Mouse (Mus musculus): Measurements from ENCODE around the gene Selenoi.

Selenoi gene

GRCm38 (mm10) chr5:30238533-30238932 is 6.2 kb downstream of the Selenoi start:
- DNase-seq = no peak

GRCm38 (mm10) chr5:30240552-30240951 is 8.2 kb downstream of the Selenoi start:
- DNase-seq = no peak

GRCm38 (mm10) chr5:30242410-30242809 is 10.0 kb downstream of the Selenoi start:
- DNase-seq = no peak

GRCm38 (mm10) chr5:30243741-30244140 is 11.4 kb downstream of the Selenoi start:
- DNase-seq = no peak

- DNase-seq = no peak
Measured at GRCm38 (mm10) chr5:30245861-30246416, 13.6 kb downstream of the Selenoi start.

- no peak for DNase-seq
Measured at GRCm38 (mm10) chr5:30247666-30248065, 15.3 kb downstream of the Selenoi start.

GRCm38 (mm10) chr5:30255567-30256354 is 23.4 kb downstream of the Selenoi start:
- no peak for DNase-seq

- peak; percentile 52 for DNase-seq
Measured at GRCm38 (mm10) chr5:30258776-30259175, 26.4 kb downstream of the Selenoi start.

GRCm38 (mm10) chr5:30270571-30271190 is 38.3 kb downstream of the Selenoi start:
- no peak for DNase-seq

GRCm38 (mm10) chr5:30271599-30272281 is 39.4 kb downstream of the Selenoi start:
- DNase-seq = no peak

GRCm38 (mm10) chr5:30276361-30276760 is 44.0 kb downstream of the Selenoi start:
- no peak for DNase-seq

GRCm38 (mm10) chr5:30278952-30279351 is 46.6 kb downstream of the Selenoi start:
- DNase-seq = no peak

GRCm38 (mm10) chr5:30279446-30279845 is 47.1 kb downstream of the Selenoi start:
- DNase-seq = no peak

- DNase-seq = no peak
Measured at GRCm38 (mm10) chr5:30280864-30281263, 48.5 kb downstream of the Selenoi start.

- peak; percentile 33 for DNase-seq
Measured at GRCm38 (mm10) chr5:30281291-30281732, 48.9 kb downstream of the Selenoi start, which contains the start of gene Drc1. Gene Drc1 (plus strand): TSS chr5:30281388.

- DNase-seq = no peak
Measured at GRCm38 (mm10) chr5:30285944-30286799, 53.8 kb downstream of the Selenoi start.

- no peak for DNase-seq
Measured at GRCm38 (mm10) chr5:30287106-30287882, 54.9 kb downstream of the Selenoi start.
